Mouse (Mus musculus) brain, embryonic 14.5 days (tissue): ENCODE results near the gene Nol4l.

Source experiments
- CTCF ChIP-seq: fragments of 200-500 bp; IDR thresholded peaks from 2 replicates; pipeline ENCODE4 v1.5.1; 2012; ENCODE audit warnings: inconsistent platforms, mild to moderate bottlenecking, moderate library complexity, borderline replicate concordance; ENCODE audit not compliant: insufficient read depth, insufficient read length; ENCODE audit errors: extremely low read depth
- POLR2A ChIP-seq: fragments of 200-500 bp; IDR thresholded peaks from 2 replicates; pipeline ENCODE4 v1.6.1; 2012; ENCODE audit warnings: mild to moderate bottlenecking, inconsistent platforms, borderline replicate concordance; ENCODE audit not compliant: poor library complexity, insufficient read depth, insufficient read length, severe bottlenecking; ENCODE audit errors: extremely low read depth

- TF ChIP-seq POLR2A (no peak), CTCF (no peak)
Measured at GRCm38 (mm10) chr2:153506385-153506784, 23.4 kb downstream of the Nol4l start.
